ENCODE assay signal across 8 mouse cellular contexts in the genomic region with DNA sequence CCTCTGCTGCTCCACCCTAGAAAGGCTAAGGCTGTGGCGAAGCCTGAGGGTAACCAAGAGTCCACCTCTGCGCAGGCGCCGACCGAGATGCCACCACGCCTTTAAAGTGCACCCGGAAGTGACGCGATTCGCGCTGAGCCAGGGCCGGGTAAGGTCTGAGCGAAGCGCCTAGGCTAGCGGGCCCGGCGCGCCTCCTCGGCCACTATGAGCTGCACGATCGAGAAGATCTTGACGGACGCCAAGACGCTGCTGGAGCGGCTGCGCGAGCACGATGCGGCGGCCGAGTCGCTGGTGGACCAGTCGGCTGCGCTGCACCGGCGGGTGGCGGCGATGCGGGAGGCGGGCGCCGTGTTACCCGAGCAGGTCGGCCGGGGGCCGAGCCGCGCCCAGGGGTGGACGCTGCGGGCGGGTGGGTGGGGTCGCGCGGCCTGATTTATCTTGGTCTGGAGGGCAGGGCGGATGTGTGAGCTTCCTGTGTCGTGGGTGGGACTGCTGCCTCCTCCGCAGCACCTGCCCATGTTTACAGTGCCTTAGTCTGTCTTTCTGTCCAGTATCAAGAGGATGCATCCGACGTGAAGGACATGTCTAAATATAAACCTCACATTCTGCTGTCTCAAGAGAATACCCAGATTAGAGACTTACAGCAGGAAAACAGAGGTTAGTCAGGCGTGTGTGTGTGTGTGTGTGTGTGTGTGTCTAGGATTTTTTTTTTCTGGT. TPM values are rescaled to one million over a fixed set of nuclear protein-coding genes. Genes with fewer than 3 reads are reported as not detected.
DNase-seq lines count a peak whose midpoint lies in the region; ATAC-seq and TF ChIP-seq lines count a peak whose summit lies in the region.

A gene (plus strand): TSS at position 104 of the 717 bp plus-strand sequence.

- peaks cover 15% of the 10 kb centered on the region for H3K4me1 ChIP-seq in bone marrow macrophage, adult 2 months (ENCODE audit: control insufficient read depth, insufficient read depth, low read length)
- H3K4me1 ChIP-seq in embryonic fibroblast, embryonic 13.5 days (ENCODE audit: control insufficient read depth, insufficient read depth, low read length): peaks cover 13% of the 10 kb centered on the region
- H3K4me1 ChIP-seq in heart, embryonic 10.5 days: peaks cover 8% of the 10 kb centered on the region
- H3K4me1 ChIP-seq in kidney, embryonic 15.5 days: peaks cover 18% of the 10 kb centered on the region

- peak within 1 kb of the TSS; percentile 89 for H3K27ac ChIP-seq in bone marrow macrophage, adult 2 months (ENCODE audit: insufficient read depth, low read depth, low read length)
- peak within 1 kb of the TSS; percentile 85 for H3K27ac ChIP-seq in embryonic fibroblast, embryonic 13.5 days (ENCODE audit: insufficient read depth, low read length)
- peak within 1 kb of the TSS; percentile 98 for H3K27ac ChIP-seq in heart, embryonic 10.5 days
- H3K27ac ChIP-seq in kidney, embryonic 15.5 days: peak within 1 kb of the TSS; percentile 95

- WGBS in heart, embryonic 10.5 days: under 1% methylated on average over 60 of the region's 60 CpGs
- WGBS in kidney, embryonic 15.5 days: under 1% methylated on average over 60 of the region's 60 CpGs

- DNase-seq in A20 (ENCODE audit: low read depth, low spot score) (peak; percentile 97), liver (peak; percentile 92)
- peak; percentile 97 for DNase-seq in heart, embryonic 10.5 days (ENCODE audit: low spot score)
- DNase-seq in spleen, postnatal 4 days (ENCODE audit: low spot score in 2 of 2): peak; percentile 92 to 96

- ATAC-seq in kidney, embryonic 15.5 days (replicated peaks; ENCODE audit: low FRiP score): peak; percentile 98
- ATAC-seq in monocyte, adult 5-6 weeks (replicated peaks; ENCODE audit: insufficient number of reproducible peaks, low FRiP score, low TSS enrichment, poor library complexity, severe bottlenecking): peak; percentile 97

- H3K4me2 ChIP-seq in kidney, embryonic 15.5 days: peak within 1 kb of the TSS; percentile 60

- TF ChIP-seq POLR2A in bone marrow macrophage, adult 2 months (IDR thresholded peaks at IDR 0.05; ENCODE audit: borderline replicate concordance, low read depth, low read length): 0 out of 2 replicates have a peak, but pooled peaks have one; percentile 9
- peak; percentile 76 for TF ChIP-seq POLR2A in embryonic fibroblast, embryonic 13.5 days (IDR thresholded peaks at IDR 0.05; ENCODE audit: low read depth, low read length)

- H3K9me3 ChIP-seq in heart, embryonic 10.5 days: no peaks in the 10 kb centered on the region
- no peaks in the 10 kb centered on the region for H3K9me3 ChIP-seq in kidney, embryonic 15.5 days (replicated peaks)

- H3K27me3 ChIP-seq in heart, embryonic 10.5 days (ENCODE audit: insufficient read depth, poor library complexity, severe bottlenecking): no peaks in the 10 kb centered on the region
- H3K27me3 ChIP-seq in kidney, embryonic 15.5 days: no peaks in the 10 kb centered on the region

- TF ChIP-seq CTCF in bone marrow macrophage, adult 2 months (IDR thresholded peaks at IDR 0.05; ENCODE audit: low read depth, low read length): no peak
- no peak for TF ChIP-seq CTCF in embryonic fibroblast, embryonic 13.5 days (IDR thresholded peaks at IDR 0.05; ENCODE audit: borderline replicate concordance, insufficient read depth, low read length)

- peaks cover 28% of the 10 kb centered on the region for H3K36me3 ChIP-seq in heart, embryonic 10.5 days
- H3K36me3 ChIP-seq in kidney, embryonic 15.5 days: peaks cover 30% of the 10 kb centered on the region

- peak within 1 kb of the TSS; percentile 67 for H3K9ac ChIP-seq in kidney, embryonic 15.5 days

- H3K4me3 ChIP-seq in bone marrow macrophage, adult 2 months (ENCODE audit: insufficient read depth, low read length): peak within 1 kb of the TSS; percentile 95
- peak within 1 kb of the TSS; percentile 63 for H3K4me3 ChIP-seq in embryonic fibroblast, embryonic 13.5 days (ENCODE audit: insufficient read depth, low read length)
- H3K4me3 ChIP-seq in heart, embryonic 10.5 days: peak within 1 kb of the TSS; percentile 80
- H3K4me3 ChIP-seq in kidney, embryonic 15.5 days (replicated peaks): peak within 1 kb of the TSS; percentile 77

RNA-seq across cellular contexts. Expression of the gene that starts here (rescaled TPM):
- polyA plus RNA-seq in bone marrow macrophage, adult 2 months (2012; ENCODE audit: insufficient read depth, insufficient read length, missing spikeins): 53.6 and 54.2 TPM in 2 replicates
- 65.7 and 76.1 TPM in 2 replicates for polyA plus RNA-seq in embryonic fibroblast, embryonic 13.5 days (2011; ENCODE audit: insufficient read length, low read depth, missing spikeins)
- polyA plus RNA-seq in heart, embryonic 10.5 days (2016; fragmentation: Nextera tagmentation; extraction: Ambion mirVana): 67.2 and 72.1 TPM in 2 replicates
- 57.0 and 57.6 TPM in 2 replicates for polyA plus RNA-seq in kidney, embryonic 15.5 days (2015; fragmentation: Nextera tagmentation; extraction: Ambion mirVana)
- total RNA-seq in monocyte, adult 5-6 weeks (2017): 40.9 to 131 TPM (median 46.6 TPM) in 3 replicates

Comparison
In these comparisons a context has a peak if more than half of its experiments do, and no peak if none do; other contexts are left out.
1. Peak in every context shown above with its lines: DNase-seq, ATAC-seq, H3K4me3 ChIP-seq and H3K27ac ChIP-seq.